Mouse (Mus musculus) CH12.LX (cell line): Measurements from ENCODE around the gene Klk1b5.

ENCODE experiments used
- CHD2 ChIP-seq: IDR thresholded peaks from 2 replicates; pipeline ENCODE4 v1.6.1; 2011; ENCODE audit warnings: low read length, improper control_type of control experiment
- CTCF ChIP-seq, 2 experiments: IDR thresholded peaks in 1 of 2; conservative IDR thresholded peaks in 1 of 2; 2 replicates each; pipeline ENCODE4 v1.5.1; 2011 to 2012; ENCODE audit warnings: low read depth in 2 of 2, low read length in 2 of 2, improper control_type of control experiment in 1 of 2, inconsistent platforms in 1 of 2, mild to moderate bottlenecking in 1 of 2, moderate library complexity in 1 of 2
- EP300 ChIP-seq: IDR thresholded peaks from 2 replicates; pipeline ENCODE4 v1.6.1; 2011; ENCODE audit warnings: low read length, improper control_type of control experiment
- SIN3A ChIP-seq: IDR thresholded peaks from 2 replicates; pipeline ENCODE4 v1.6.1; 2012; ENCODE audit warnings: low read length, improper control_type of control experiment, inconsistent platforms
- USF1 ChIP-seq: IDR thresholded peaks from 2 replicates; pipeline ENCODE4 v1.6.1; 2014; ENCODE audit warnings: low read depth, mild to moderate bottlenecking, inconsistent platforms, low read length, improper control_type of control experiment

DNA sequence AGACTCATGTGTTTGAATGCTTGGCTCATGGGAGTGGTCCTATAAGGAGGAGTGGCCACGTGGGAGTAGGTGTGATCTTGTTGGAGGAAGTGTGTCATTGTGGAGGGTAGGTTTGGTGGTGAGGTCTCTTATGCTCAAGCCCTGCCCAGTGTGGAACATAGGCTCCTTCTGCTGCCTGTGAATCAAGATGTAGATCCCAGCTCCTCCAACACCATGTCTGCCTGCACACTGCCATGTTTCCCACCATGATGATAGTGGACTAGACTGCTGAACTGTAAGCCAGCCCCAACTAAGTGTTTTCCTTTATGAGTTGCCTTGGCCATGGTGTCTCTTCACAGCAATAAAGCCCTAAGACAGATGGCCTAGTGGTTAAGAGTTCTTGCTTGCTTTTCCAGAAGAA, 28.3 kb downstream of the Klk1b5 start:
- TF ChIP-seq EP300 (no peak), CTCF (conservative IDR thresholded peaks at IDR 0.05 in 1 of 2, IDR thresholded peaks at IDR 0.05 in 1 of 2; ENCODE audit: low read depth in 2 of 2, low read length in 2 of 2) (no peak), CHD2 (no peak), SIN3A (no peak), USF1 (no peak)
